Mouse (Mus musculus) small intestine, adult 2 months (tissue): ENCODE measurements around the gene Socs5.
A peak's percentile ranks its signal among the peaks of the same experiment; 100 is the strongest.

Source experiments
- CTCF ChIP-seq: fragments of 200-500 bp; IDR thresholded peaks from 2 replicates; pipeline ENCODE4 v1.5.1; 2012; ENCODE audit warnings: low read depth, mild to moderate bottlenecking, control low read depth, inconsistent platforms, low read length, moderate library complexity, mixed read lengths; ENCODE audit not compliant: insufficient replicate concordance, insufficient read length; ENCODE audit errors: extremely low read depth
- POLR2A ChIP-seq: fragments of 200-500 bp; IDR thresholded peaks from 2 replicates; pipeline ENCODE4 v1.6.1; 2012; ENCODE audit warnings: low read depth, mild to moderate bottlenecking, control low read depth, inconsistent platforms, low read length, moderate library complexity

DNA sequence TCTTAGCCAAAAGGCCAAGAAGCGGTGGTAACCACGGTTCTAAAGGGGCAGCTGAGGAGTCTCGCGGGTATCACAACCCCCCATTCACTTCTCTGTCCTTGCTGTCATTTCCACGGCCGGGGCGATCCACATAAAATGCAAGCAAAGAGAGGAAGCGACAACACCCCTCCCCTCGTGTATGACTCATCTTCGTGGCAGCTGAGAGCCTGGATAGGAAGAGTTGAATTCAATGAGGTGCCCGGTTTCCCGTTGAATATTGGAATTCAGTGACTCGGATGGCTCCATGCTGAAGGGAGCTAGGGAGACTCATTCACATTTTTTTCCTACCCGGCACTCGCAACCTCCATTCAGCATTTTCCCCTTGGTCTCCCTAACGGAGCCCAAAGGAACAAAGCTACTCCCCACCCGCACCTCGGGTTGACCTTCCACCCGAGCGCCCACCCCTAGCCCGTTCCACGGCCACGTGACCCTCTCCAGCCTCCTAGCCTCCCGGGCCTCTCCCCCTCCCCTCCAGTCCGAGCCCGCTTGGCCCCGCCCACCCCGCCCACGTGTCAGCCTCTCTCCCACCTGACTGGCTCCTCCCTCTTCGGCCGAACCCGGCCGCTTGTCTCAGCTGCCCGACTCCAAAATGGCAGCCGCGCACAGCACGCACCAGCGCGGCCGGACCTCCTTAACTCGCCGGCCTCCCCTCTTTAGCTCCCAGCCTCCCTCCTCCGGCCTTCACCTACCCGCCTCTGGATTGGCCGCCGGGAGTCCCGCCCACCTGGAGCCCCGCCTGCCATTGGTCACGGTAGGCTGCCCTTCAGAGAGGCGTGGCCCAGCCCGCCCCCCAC is 572 bp upstream of the Socs5 start:
- TF ChIP-seq CTCF (no peak), POLR2A (0 out of 2 replicates have a peak, but pooled peaks have one; percentile 16)
